Mouse (Mus musculus) erythroblast, embryonic 14.5 days (primary cell): ENCODE data around the gene Usp25. TPM values are rescaled to one million over a fixed set of nuclear protein-coding genes. Genes with fewer than 3 reads are reported as not detected.
A peak's percentile ranks its signal among the peaks of the same experiment; 100 is the strongest.

Experiments
- H3K27me3 ChIP-seq: 2 replicates; pipeline ENCODE4 v1.6.1; 2012; ENCODE audit warnings: inconsistent platforms; ENCODE audit not compliant: control insufficient read depth
- H3K36me3 ChIP-seq: 2 replicates; pipeline ENCODE4 v1.6.1; 2012; ENCODE audit warnings: mild to moderate bottlenecking, inconsistent platforms; ENCODE audit not compliant: control insufficient read depth
- H3K4me1 ChIP-seq: 2 replicates; pipeline ENCODE4 v1.6.1; 2012; ENCODE audit warnings: inconsistent platforms; ENCODE audit not compliant: control insufficient read depth
- H3K4me3 ChIP-seq: replicated peaks from 2 replicates; pipeline ENCODE3; 2012; ENCODE audit warnings: moderate library complexity, mild to moderate bottlenecking, inconsistent platforms
- H3K9me3 ChIP-seq: 2 replicates; pipeline ENCODE4 v1.6.1; 2012; ENCODE audit warnings: low read length, inconsistent platforms, mixed read lengths; ENCODE audit not compliant: control insufficient read depth
- GATA1 ChIP-seq: IDR thresholded peaks from 2 replicates; pipeline ENCODE4 v1.6.1; 2012; ENCODE audit warnings: low read length, inconsistent platforms, mixed read lengths
- TAL1 ChIP-seq: IDR thresholded peaks from 3 replicates; pipeline ENCODE4 v1.6.1; 2012; ENCODE audit warnings: low read length, inconsistent platforms, mixed read lengths
- polyA plus RNA-seq: library from polyadenylated mRNA; stranded (reverse); fragments of >175 nt; gene quantifications from 2 replicates; pipeline ENCODE4 v1.2.3, GENCODE M21; 2012

The Usp25 gene
- 4.0 and 5.2 TPM in 2 replicates for polyA plus RNA-seq

- TF ChIP-seq GATA1 = no peak
- no peak for TF ChIP-seq TAL1
- H3K27me3 ChIP-seq = no peaks in the 10 kb centered on the region
- peak within 1 kb of the TSS; percentile 100 for H3K4me3 ChIP-seq
- peaks cover 28% of the 10 kb centered on the region for H3K4me1 ChIP-seq
- no peaks in the 10 kb centered on the region for H3K9me3 ChIP-seq
- peaks cover 22% of the 10 kb centered on the region for H3K36me3 ChIP-seq
Measured at GRCm38 (mm10) chr16:77013427-77014320, at the start of gene Usp25. TSS of gene Usp25 (plus strand) at chr16:77013706.

GRCm38 (mm10) chr16:76967593-76968275 is 45.8 kb upstream of the Usp25 start:
- H3K36me3 ChIP-seq = no peaks in the 10 kb centered on the region
- TF ChIP-seq GATA1 (no peak), TAL1 (0 out of 3 replicates have a peak, but pooled peaks have one; percentile 24)
- no peak overlapping the region for H3K4me3 ChIP-seq
- no peaks in the 10 kb centered on the region for H3K9me3 ChIP-seq
- H3K27me3 ChIP-seq = no peaks in the 10 kb centered on the region
- peaks cover 5% of the 10 kb centered on the region for H3K4me1 ChIP-seq

- no peak for TF ChIP-seq TAL1
- TF ChIP-seq GATA1 = no peak
- no peaks in the 10 kb centered on the region for H3K9me3 ChIP-seq
- H3K27me3 ChIP-seq = no peaks in the 10 kb centered on the region
- H3K4me1 ChIP-seq = peaks cover 5% of the 10 kb centered on the region
- no peaks in the 10 kb centered on the region for H3K36me3 ChIP-seq
- H3K4me3 ChIP-seq = no peak overlapping the region
Measured at GRCm38 (mm10) chr16:76971211-76971610, 42.3 kb upstream of the Usp25 start.

GRCm38 (mm10) chr16:76976787-76977430 is 36.6 kb upstream of the Usp25 start:
- Histone ChIP-seq H3K27me3 (no peaks in the 10 kb centered on the region), H3K4me1 (no peaks in the 10 kb centered on the region), H3K36me3 (no peaks in the 10 kb centered on the region), H3K4me3 (no peak overlapping the region), H3K9me3 (no peaks in the 10 kb centered on the region)
- TF ChIP-seq GATA1 = no peak
- no peak for TF ChIP-seq TAL1

- H3K36me3 ChIP-seq = no peaks in the 10 kb centered on the region
- TF ChIP-seq GATA1 (no peak), TAL1 (no peak)
- no peaks in the 10 kb centered on the region for H3K4me1 ChIP-seq
- H3K9me3 ChIP-seq = no peaks in the 10 kb centered on the region
- no peaks in the 10 kb centered on the region for H3K27me3 ChIP-seq
- H3K4me3 ChIP-seq = no peak overlapping the region
Measured at GRCm38 (mm10) chr16:76983696-76984095, 29.8 kb upstream of the Usp25 start.

- Histone ChIP-seq H3K27me3 (no peaks in the 10 kb centered on the region), H3K36me3 (no peaks in the 10 kb centered on the region), H3K4me3 (no peak overlapping the region), H3K4me1 (no peaks in the 10 kb centered on the region), H3K9me3 (no peaks in the 10 kb centered on the region)
- TF ChIP-seq GATA1 (no peak), TAL1 (no peak)
Measured at GRCm38 (mm10) chr16:76987711-76988110, 25.8 kb upstream of the Usp25 start.

- TF ChIP-seq TAL1 (no peak), GATA1 (no peak)
- H3K27me3 ChIP-seq = peaks cover 12% of the 10 kb centered on the region
- no peaks in the 10 kb centered on the region for H3K36me3 ChIP-seq
- no peaks in the 10 kb centered on the region for H3K9me3 ChIP-seq
- no peak overlapping the region for H3K4me3 ChIP-seq
- H3K4me1 ChIP-seq = peaks cover under 1% of the 10 kb centered on the region; the same call in 1 of the 2 replicates
Measured at GRCm38 (mm10) chr16:77003900-77004299, 9.6 kb upstream of the Usp25 start.

GRCm38 (mm10) chr16:77009173-77009572 is 4.3 kb upstream of the Usp25 start:
- TF ChIP-seq GATA1 = no peak
- no peak for TF ChIP-seq TAL1
- Histone ChIP-seq H3K4me3 (no peak overlapping the region), H3K9me3 (no peaks in the 10 kb centered on the region), H3K27me3 (no peaks in the 10 kb centered on the region), H3K36me3 (no peaks in the 10 kb centered on the region), H3K4me1 (peaks cover 12% of the 10 kb centered on the region)
